ENCODE assay signal across 11 mouse cellular contexts in genomic region chr19:61021939-61022566, GRCm38 (mm10).
A peak's percentile ranks its signal among the peaks of the same experiment; 100 is the strongest.
DNase-seq lines count a peak whose midpoint lies in the region; ATAC-seq lines count a peak whose summit lies in the region.
"Had no signal": no experiment of that assay in that cellular context is flagged by ENCODE, and none has a peak within 500 bp of the region (broad histone marks: within the 10 kb centered on the region; RNA-seq: fewer than 3 reads in every experiment).

No protein-coding gene starts in this region.

- no peak overlapping the region for H3K27ac ChIP-seq in forebrain, embryonic 14.5 days (ENCODE audit: low read depth, low read length)
- H3K27ac ChIP-seq in forebrain, embryonic 11.5 days (ENCODE audit: low read depth, low read length), result no peak overlapping the region
- 0 out of 2 replicates have a peak overlapping the region, but pooled peaks have one; percentile 23 for H3K27ac ChIP-seq in neural tube, embryonic 13.5 days (replicated peaks)
- H3K27ac ChIP-seq in neural tube, embryonic 15.5 days (replicated peaks), result no peak overlapping the region
- peak overlapping the region; percentile 37; the same call in 1 of the 2 replicates for H3K27ac ChIP-seq in stomach, embryonic 16.5 days (ENCODE audit: low read length)
- H3K27ac ChIP-seq: macrophage had no signal

- H3K4me3 ChIP-seq in forebrain, embryonic 14.5 days (ENCODE audit: low read depth, low read length), result no peak overlapping the region
- no peak overlapping the region for H3K4me3 ChIP-seq in forebrain, embryonic 11.5 days (ENCODE audit: low read depth, low read length)
- H3K4me3 ChIP-seq in neural tube, embryonic 13.5 days, result no peak overlapping the region
- H3K4me3 ChIP-seq in neural tube, embryonic 15.5 days (replicated peaks), result no peak overlapping the region
- H3K4me3 ChIP-seq in stomach, embryonic 16.5 days (replicated peaks; ENCODE audit: low read length), result no peak overlapping the region

- ATAC-seq in forebrain, embryonic 14.5 days, result no peak
- no peak for ATAC-seq in forebrain, embryonic 11.5 days (replicated peaks; ENCODE audit: low FRiP score)
- no peak for ATAC-seq in neural tube, embryonic 13.5 days (ENCODE audit: low read depth)
- ATAC-seq in neural tube, embryonic 15.5 days (ENCODE audit: low FRiP score), result no peak
- ATAC-seq in stomach, embryonic 16.5 days (ENCODE audit: insufficient read depth, low FRiP score), result no peak

- DNase-seq in forebrain, embryonic 14.5 days (ENCODE audit: low spot score), result peak; percentile 3
- no peak for DNase-seq in forebrain, embryonic 11.5 days (ENCODE audit: low spot score)
- peak; percentile 10 to 17 for DNase-seq in kidney, adult 8-10 months
- DNase-seq in layer of hippocampus, adult 11-12 months (ENCODE audit: low spot score), result no peak
- no peak for DNase-seq in MN1 (ENCODE audit: low spot score)
- DNase-seq: spleen, adult 18-20 months; thymus, postnatal 14 days had no signal

- WGBS in forebrain, embryonic 14.5 days, result 95% methylated on average over 3 of the region's 3 CpGs
- WGBS in forebrain, embryonic 11.5 days, result 81% methylated on average over 3 of the region's 3 CpGs
- WGBS in neural tube, embryonic 13.5 days, result 93% methylated on average over 3 of the region's 3 CpGs
- 77% methylated on average over 3 of the region's 3 CpGs for WGBS in neural tube, embryonic 15.5 days
- WGBS in stomach, embryonic 16.5 days, result 74% methylated on average over 3 of the region's 3 CpGs

- H3K9me3 ChIP-seq in forebrain, embryonic 14.5 days (replicated peaks; ENCODE audit: control insufficient read depth, low read length), result no peaks in the 10 kb centered on the region
- no peaks in the 10 kb centered on the region for H3K9me3 ChIP-seq in forebrain, embryonic 11.5 days (ENCODE audit: control insufficient read depth, low read length)
- H3K9me3 ChIP-seq in neural tube, embryonic 13.5 days, result no peaks in the 10 kb centered on the region
- H3K9me3 ChIP-seq in neural tube, embryonic 15.5 days (replicated peaks), result no peaks in the 10 kb centered on the region
- no peaks in the 10 kb centered on the region for H3K9me3 ChIP-seq in stomach, embryonic 16.5 days (replicated peaks; ENCODE audit: control insufficient read depth, low read length)

- H3K4me1 ChIP-seq in forebrain, embryonic 14.5 days (ENCODE audit: control insufficient read depth, insufficient read depth, low read length), result no peaks in the 10 kb centered on the region
- H3K4me1 ChIP-seq in forebrain, embryonic 11.5 days (replicated peaks; ENCODE audit: control insufficient read depth, insufficient read depth, low read length), result no peaks in the 10 kb centered on the region
- H3K4me1 ChIP-seq in neural tube, embryonic 13.5 days (replicated peaks), result no peaks in the 10 kb centered on the region
- H3K4me1 ChIP-seq in neural tube, embryonic 15.5 days, result no peaks in the 10 kb centered on the region
- H3K4me1 ChIP-seq in stomach, embryonic 16.5 days (ENCODE audit: control insufficient read depth, insufficient read depth, low read length), result peaks cover 13% of the 10 kb centered on the region

- H3K27me3 ChIP-seq in forebrain, embryonic 14.5 days (replicated peaks; ENCODE audit: control insufficient read depth, insufficient read depth, low read length), result no peaks in the 10 kb centered on the region
- H3K27me3 ChIP-seq in forebrain, embryonic 11.5 days (ENCODE audit: control insufficient read depth, insufficient read depth, low read length), result no peaks in the 10 kb centered on the region
- H3K27me3 ChIP-seq in neural tube, embryonic 13.5 days, result no peaks in the 10 kb centered on the region
- H3K27me3 ChIP-seq in neural tube, embryonic 15.5 days (replicated peaks), result no peaks in the 10 kb centered on the region
- H3K27me3 ChIP-seq in stomach, embryonic 16.5 days (ENCODE audit: control insufficient read depth, insufficient read depth, low read length), result no peaks in the 10 kb centered on the region

- H3K4me2 ChIP-seq in forebrain, embryonic 14.5 days (ENCODE audit: low read length), result no peak overlapping the region
- no peak overlapping the region for H3K4me2 ChIP-seq in forebrain, embryonic 11.5 days (ENCODE audit: low read depth, low read length, severe bottlenecking)
- no peak overlapping the region for H3K4me2 ChIP-seq in neural tube, embryonic 13.5 days
- no peak overlapping the region for H3K4me2 ChIP-seq in neural tube, embryonic 15.5 days
- H3K4me2 ChIP-seq in stomach, embryonic 16.5 days (ENCODE audit: low read depth, low read length), result no peak overlapping the region

- H3K36me3 ChIP-seq in forebrain, embryonic 14.5 days (ENCODE audit: control insufficient read depth, insufficient read depth, low read length), result no peaks in the 10 kb centered on the region
- no peaks in the 10 kb centered on the region for H3K36me3 ChIP-seq in forebrain, embryonic 11.5 days (ENCODE audit: control insufficient read depth, insufficient read depth, low read length)
- no peaks in the 10 kb centered on the region for H3K36me3 ChIP-seq in neural tube, embryonic 13.5 days
- no peaks in the 10 kb centered on the region for H3K36me3 ChIP-seq in neural tube, embryonic 15.5 days
- no peaks in the 10 kb centered on the region for H3K36me3 ChIP-seq in stomach, embryonic 16.5 days (ENCODE audit: control insufficient read depth, insufficient read depth, low read length)

- no peak overlapping the region for H3K9ac ChIP-seq in forebrain, embryonic 14.5 days (ENCODE audit: low read length)
- H3K9ac ChIP-seq in forebrain, embryonic 11.5 days (ENCODE audit: low read length), result no peak overlapping the region
- no peak overlapping the region for H3K9ac ChIP-seq in neural tube, embryonic 13.5 days
- no peak overlapping the region for H3K9ac ChIP-seq in neural tube, embryonic 15.5 days (replicated peaks)
- H3K9ac ChIP-seq in stomach, embryonic 16.5 days (ENCODE audit: low read length), result no peak overlapping the region

Comparison
In these comparisons a context has a peak if more than half of its experiments do, and no peak if none do; other contexts are left out.
1. DNase-seq: peak in forebrain, embryonic 14.5 days (single experiment) and kidney, adult 8-10 months (2 of 2); none in forebrain, embryonic 11.5 days (single experiment), layer of hippocampus, adult 11-12 months (single experiment) and MN1 (single experiment).
2. H3K27ac ChIP-seq: peak in neural tube, embryonic 13.5 days (single experiment) and stomach, embryonic 16.5 days (single experiment); none in forebrain, embryonic 14.5 days (single experiment), forebrain, embryonic 11.5 days (single experiment) and neural tube, embryonic 15.5 days (single experiment).